Mouse (Mus musculus): Measurements from ENCODE around the gene Mettl17. TPM values are rescaled to one million over a fixed set of nuclear protein-coding genes. Genes with fewer than 3 reads are reported as not detected.
"Not testable (repeated sequence)": the region's sequence is repeated elsewhere in the genome, so short reads cannot be mapped to it uniquely, and the experiment has no call there.

Mettl17 gene
- polyA plus RNA-seq, 1 experiment from 2014 or later: 13.6 TPM

DNA sequence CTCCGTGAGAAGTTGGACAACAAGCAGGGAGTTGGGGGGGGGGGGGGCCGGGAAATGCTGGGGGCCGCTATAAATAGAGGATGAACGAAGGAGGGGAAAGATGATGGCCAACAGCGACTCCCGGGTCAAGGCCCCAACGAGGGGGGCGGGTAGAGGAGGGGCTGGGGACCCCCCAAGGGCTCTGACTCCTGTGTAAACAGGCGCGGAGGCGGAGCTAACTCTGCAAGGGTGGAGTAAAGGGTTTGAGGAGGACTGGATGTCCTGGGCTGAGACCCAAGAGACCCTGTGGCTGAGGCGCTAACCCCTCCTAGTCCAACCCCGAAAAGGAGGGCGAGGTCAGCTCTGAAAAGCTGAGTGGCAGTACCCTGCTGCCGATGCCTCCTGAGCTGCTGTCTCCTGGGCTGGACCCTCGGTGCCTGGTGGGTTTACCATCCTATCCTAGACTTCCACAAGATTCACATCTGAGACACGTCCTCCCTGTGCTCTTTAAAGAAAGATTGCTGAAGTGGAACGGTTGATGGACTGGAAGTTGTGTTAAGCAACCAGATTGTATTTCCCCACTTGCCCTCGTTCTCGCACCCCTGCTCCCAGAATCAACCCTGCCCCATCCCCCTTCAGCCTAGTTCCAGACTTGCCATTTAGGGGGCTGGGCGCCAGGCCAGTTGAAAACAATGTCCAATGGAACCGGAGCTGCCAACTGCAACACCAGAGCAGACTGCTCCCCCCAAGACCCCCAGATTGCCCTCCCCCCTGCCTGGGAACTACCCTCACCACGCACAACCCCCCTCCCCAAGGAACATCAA lies 29.5 kb downstream of the Mettl17 start, which contains the start of gene Ndrg2:
Gene Ndrg2 (minus strand): TSS at position 199 of the 803 bp plus-strand sequence.
- no peaks in the 10 kb centered on the region for H3K9me3 ChIP-seq (replicated peaks)
- peak within 1 kb of the TSS; percentile 55 for H3K4me3 ChIP-seq (replicated peaks)
- peak within 1 kb of the TSS; percentile 14 for H3K9ac ChIP-seq
- no peak for ATAC-seq (ENCODE audit: insufficient read depth)
- whole genome bisulfite sequencing (ENCODE audit: insufficient replicate concordance): 6% methylated on average over 23 of the region's 23 CpGs
- H3K4me1 ChIP-seq (replicated peaks): peaks cover 24% of the 10 kb centered on the region
- peak within 1 kb of the TSS; percentile 39; the same call in 1 of the 2 replicates for H3K27ac ChIP-seq (replicated peaks)
- H3K27me3 ChIP-seq: peaks cover 58% of the 10 kb centered on the region
- peak within 1 kb of the TSS; percentile 85 for H3K4me2 ChIP-seq
- H3K36me3 ChIP-seq (replicated peaks): no peaks in the 10 kb centered on the region

DNA sequence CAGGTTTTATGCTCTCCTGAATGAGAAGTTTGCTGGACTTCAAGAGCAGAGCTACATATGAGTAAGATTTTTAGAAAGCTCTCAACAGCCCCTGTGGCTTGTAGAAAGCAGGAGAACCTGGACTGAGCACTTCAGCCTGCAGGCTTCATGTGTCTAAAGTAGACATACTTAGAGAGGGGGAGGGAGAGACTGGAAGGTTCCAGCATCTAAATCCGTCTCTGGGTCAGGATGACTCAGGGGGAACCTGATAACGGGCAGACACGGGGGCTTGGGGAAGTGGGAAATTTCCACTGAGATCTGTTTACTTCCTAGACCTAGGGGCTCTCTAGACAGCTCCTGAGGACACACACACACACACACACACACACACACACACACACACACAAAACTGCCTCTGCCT lies 30.4 kb downstream of the Mettl17 start:
- H3K4me2 ChIP-seq: no peak overlapping the region
- H3K36me3 ChIP-seq (replicated peaks): no peaks in the 10 kb centered on the region
- no peak overlapping the region for H3K27ac ChIP-seq (replicated peaks)
- H3K9me3 ChIP-seq (replicated peaks): no peaks in the 10 kb centered on the region
- no peak for ATAC-seq (ENCODE audit: insufficient read depth)
- H3K4me3 ChIP-seq (replicated peaks): no peak overlapping the region
- no peak overlapping the region for H3K9ac ChIP-seq
- 5% methylated on average over 3 of the region's 3 CpGs for WGBS (ENCODE audit: insufficient replicate concordance)
- H3K4me1 ChIP-seq (replicated peaks): peaks cover 24% of the 10 kb centered on the region
- peaks cover 58% of the 10 kb centered on the region for H3K27me3 ChIP-seq

DNA sequence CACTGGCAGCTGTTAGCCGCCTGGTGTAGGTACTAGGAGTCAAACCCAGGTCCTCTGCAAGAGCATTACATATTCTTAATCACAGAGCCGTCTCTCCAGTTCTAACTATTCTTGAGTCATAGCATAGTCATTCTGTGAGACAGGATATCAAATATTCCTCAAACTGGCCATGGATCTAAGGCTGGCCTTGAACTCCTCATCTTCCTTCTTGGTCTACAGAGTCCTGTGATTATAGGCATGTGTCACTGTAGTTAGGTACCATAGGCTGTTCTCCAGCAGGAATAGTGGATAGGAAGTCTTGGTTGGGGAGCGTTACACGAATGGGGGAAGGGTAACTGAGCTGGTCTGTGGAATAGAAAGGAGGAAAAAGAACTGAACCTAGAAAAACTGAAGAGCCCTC lies 31.9 kb downstream of the Mettl17 start:
- WGBS (ENCODE audit: insufficient replicate concordance): 56% methylated on average over 4 of the region's 4 CpGs
- no peak for ATAC-seq (ENCODE audit: insufficient read depth)

DNA sequence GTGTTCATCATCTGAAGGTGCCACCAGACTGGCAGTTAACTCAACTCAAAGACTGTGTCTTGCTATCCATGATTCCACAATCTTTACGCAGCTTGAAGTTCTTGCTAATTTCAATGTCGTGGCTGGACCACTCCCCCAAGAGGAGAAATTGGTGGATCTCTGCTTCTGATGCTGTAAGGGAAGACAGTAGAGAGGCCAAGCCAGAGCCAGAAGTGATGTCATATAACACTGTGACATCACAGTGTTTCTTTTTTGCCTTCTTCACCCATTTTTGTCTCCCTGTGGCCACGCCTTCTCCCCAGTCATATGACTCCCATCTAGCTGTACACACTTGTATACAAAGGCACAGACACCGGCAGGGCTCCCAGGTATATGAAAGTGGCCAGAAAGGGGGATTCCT lies 33.5 kb downstream of the Mettl17 start, which contains the start of gene Tppp2:
Gene Tppp2 (plus strand): TSS at position 301 of the 400 bp plus-strand sequence.
- no peaks in the 10 kb centered on the region for H3K9me3 ChIP-seq (replicated peaks)
- H3K4me3 ChIP-seq (replicated peaks): no peak within 1 kb of the TSS
- H3K9ac ChIP-seq: no peak within 1 kb of the TSS
- peaks cover 15% of the 10 kb centered on the region for H3K4me1 ChIP-seq (replicated peaks)
- no peaks in the 10 kb centered on the region for H3K36me3 ChIP-seq (replicated peaks)
- 59% methylated on average over 4 of the region's 4 CpGs for whole genome bisulfite sequencing (ENCODE audit: insufficient replicate concordance)
- no peak for ATAC-seq (ENCODE audit: insufficient read depth)
- peaks cover 36% of the 10 kb centered on the region for H3K27me3 ChIP-seq
- H3K27ac ChIP-seq (replicated peaks): no peak within 1 kb of the TSS
- no peak within 1 kb of the TSS for H3K4me2 ChIP-seq

More for the DNA sequence above, 31.9 kb downstream of the Mettl17 start:
- no peak overlapping the region for H3K9ac ChIP-seq
- H3K27ac ChIP-seq (replicated peaks): no peak overlapping the region
- peaks cover 24% of the 10 kb centered on the region for H3K4me1 ChIP-seq (replicated peaks)
- peaks cover 51% of the 10 kb centered on the region for H3K27me3 ChIP-seq
- H3K4me2 ChIP-seq: no peak overlapping the region
- H3K4me3 ChIP-seq (replicated peaks): no peak overlapping the region
- no peaks in the 10 kb centered on the region for H3K9me3 ChIP-seq (replicated peaks)
- H3K36me3 ChIP-seq (replicated peaks): no peaks in the 10 kb centered on the region

DNA sequence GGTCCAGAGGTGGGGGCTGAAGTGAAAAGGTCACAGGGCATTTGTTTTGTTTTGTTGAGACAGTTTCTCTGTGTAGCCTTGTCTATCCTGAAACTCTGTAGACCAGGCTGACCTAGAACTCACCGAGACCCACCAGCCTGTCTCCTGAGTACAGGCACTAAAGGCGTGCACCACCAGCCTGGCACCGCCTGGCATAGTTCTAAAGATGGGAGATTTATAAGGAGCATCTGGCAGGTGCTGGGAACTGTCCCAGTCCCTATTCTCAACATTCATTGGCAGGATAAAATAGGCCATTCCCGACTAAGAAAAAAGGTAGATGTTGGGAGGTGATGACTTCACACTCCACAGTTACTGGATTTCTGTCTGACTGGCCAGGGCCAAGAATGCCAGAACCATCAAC lies 34.3 kb downstream of the Mettl17 start:
- H3K4me1 ChIP-seq (replicated peaks): peaks cover 6% of the 10 kb centered on the region
- no peak overlapping the region for H3K4me3 ChIP-seq (replicated peaks)
- no peak overlapping the region for H3K4me2 ChIP-seq
- no peak overlapping the region for H3K9ac ChIP-seq
- no peaks in the 10 kb centered on the region for H3K36me3 ChIP-seq (replicated peaks)
- no peak overlapping the region for H3K27ac ChIP-seq (replicated peaks)
- no peak for ATAC-seq (ENCODE audit: insufficient read depth)
- no peaks in the 10 kb centered on the region for H3K9me3 ChIP-seq (replicated peaks)
- H3K27me3 ChIP-seq: peaks cover 28% of the 10 kb centered on the region
- WGBS (ENCODE audit: insufficient replicate concordance): 72% methylated on average over 4 of the region's 4 CpGs

DNA sequence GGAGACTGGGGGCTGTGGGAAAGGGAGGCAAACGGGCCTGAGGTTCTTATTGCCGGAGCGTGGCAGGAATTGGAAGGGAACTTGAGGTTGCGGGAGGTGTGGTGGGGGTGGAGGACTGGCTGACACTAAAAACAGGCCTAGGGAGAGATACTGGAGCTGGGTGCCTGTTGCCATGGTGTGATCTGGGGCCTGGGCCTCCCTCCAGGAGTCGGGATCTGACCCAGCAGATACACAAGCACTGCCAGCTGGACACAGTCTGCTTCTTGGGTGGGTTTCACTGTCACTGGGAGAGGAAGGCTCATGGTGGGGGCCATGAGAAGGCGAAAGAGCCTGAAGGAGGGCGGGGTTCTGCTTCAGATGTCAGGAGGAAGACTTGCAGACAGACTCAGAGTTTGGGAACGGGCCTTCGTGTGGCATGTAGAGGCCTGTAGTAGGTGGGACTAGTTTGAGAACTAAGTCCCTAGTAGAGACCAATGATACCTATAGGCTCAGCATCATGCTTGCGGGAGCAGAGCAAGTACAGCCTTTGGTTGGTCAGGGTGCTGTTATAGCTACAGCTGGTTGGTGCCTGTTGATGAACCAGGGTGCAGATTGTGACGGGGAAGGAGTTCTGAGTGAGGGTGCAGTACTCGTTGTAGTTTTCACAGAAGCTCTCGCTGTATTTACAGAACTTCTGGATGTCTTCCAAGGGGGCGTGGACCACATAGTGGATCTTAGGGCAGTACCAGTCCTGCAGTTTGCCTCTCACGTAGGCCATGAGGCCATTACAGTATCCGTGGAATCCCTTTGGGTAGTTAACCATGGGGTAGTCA lies 37.3 kb downstream of the Mettl17 start:
- no peak overlapping the region for H3K4me3 ChIP-seq (replicated peaks)
- ATAC-seq (ENCODE audit: insufficient read depth): no peak
- H3K36me3 ChIP-seq (replicated peaks): no peaks in the 10 kb centered on the region
- H3K9ac ChIP-seq: no peak overlapping the region
- no peaks in the 10 kb centered on the region for H3K9me3 ChIP-seq (replicated peaks)
- no peak overlapping the region for H3K27ac ChIP-seq (replicated peaks)
- H3K27me3 ChIP-seq: peaks cover 3% of the 10 kb centered on the region; the same call in 1 of the 2 replicates
- 61% methylated on average over 16 of the region's 16 CpGs for WGBS (ENCODE audit: insufficient replicate concordance)
- no peak overlapping the region for H3K4me2 ChIP-seq
- no peaks in the 10 kb centered on the region for H3K4me1 ChIP-seq (replicated peaks)

DNA sequence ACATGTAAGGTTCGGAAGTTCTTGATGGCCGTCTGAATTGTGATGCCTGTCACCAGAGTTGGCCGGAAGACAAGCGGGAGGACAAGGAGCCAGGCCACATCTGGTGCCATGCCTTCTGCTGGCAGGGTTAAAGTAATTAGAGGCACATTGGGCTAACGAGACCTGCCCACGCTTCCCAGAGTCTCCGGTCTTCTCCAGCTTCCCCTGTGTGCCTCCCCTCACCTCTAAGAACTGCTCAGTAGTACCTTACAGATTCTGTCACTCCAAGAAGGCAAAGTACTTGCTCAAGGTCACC lies 37.9 kb downstream of the Mettl17 start, which contains the start of gene Rnase13:
Gene Rnase13 (minus strand): TSS at position 203 of the 295 bp plus-strand sequence.
- H3K4me3 ChIP-seq (replicated peaks): no peak within 1 kb of the TSS
- H3K4me2 ChIP-seq: no peak within 1 kb of the TSS
- no peaks in the 10 kb centered on the region for H3K4me1 ChIP-seq (replicated peaks)
- no peaks in the 10 kb centered on the region for H3K9me3 ChIP-seq (replicated peaks)
- H3K27me3 ChIP-seq: peaks cover 3% of the 10 kb centered on the region; the same call in 1 of the 2 replicates
- WGBS (ENCODE audit: insufficient replicate concordance): 71% methylated on average over 7 of the region's 7 CpGs
- ATAC-seq (ENCODE audit: insufficient read depth): no peak
- H3K36me3 ChIP-seq (replicated peaks): no peaks in the 10 kb centered on the region
- no peak within 1 kb of the TSS for H3K9ac ChIP-seq
- no peak within 1 kb of the TSS for H3K27ac ChIP-seq (replicated peaks)

DNA sequence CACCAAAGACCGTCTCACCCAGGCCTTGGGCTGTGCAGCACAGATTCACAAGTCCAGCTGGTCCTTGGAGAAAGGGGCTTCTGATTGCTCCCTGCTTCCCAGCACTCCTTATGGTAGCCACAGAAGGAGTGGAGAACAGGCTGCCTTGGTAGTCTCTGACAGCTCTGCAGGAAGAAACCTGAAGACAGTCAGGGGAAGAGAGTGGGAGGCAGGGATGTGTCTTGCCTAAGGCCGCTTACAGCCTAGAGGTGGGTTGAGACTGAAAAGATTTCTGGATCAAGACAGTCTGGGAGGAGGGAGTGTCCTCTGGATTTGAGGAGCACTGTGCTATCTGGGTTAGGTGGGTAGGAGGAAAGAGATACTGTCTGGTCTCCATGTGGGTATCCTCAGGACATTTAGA lies 38.3 kb downstream of the Mettl17 start:
- Histone ChIP-seq H3K9ac (no peak overlapping the region), H3K4me3 (replicated peaks) (no peak overlapping the region), H3K27ac (replicated peaks) (no peak overlapping the region), H3K9me3 (replicated peaks) (no peaks in the 10 kb centered on the region), H3K36me3 (replicated peaks) (no peaks in the 10 kb centered on the region), H3K27me3 (no peaks in the 10 kb centered on the region), H3K4me2 (no peak overlapping the region), H3K4me1 (replicated peaks) (no peaks in the 10 kb centered on the region)
- WGBS (ENCODE audit: insufficient replicate concordance): 63% methylated on average over 2 of the region's 2 CpGs
- ATAC-seq (ENCODE audit: insufficient read depth): no peak

DNA sequence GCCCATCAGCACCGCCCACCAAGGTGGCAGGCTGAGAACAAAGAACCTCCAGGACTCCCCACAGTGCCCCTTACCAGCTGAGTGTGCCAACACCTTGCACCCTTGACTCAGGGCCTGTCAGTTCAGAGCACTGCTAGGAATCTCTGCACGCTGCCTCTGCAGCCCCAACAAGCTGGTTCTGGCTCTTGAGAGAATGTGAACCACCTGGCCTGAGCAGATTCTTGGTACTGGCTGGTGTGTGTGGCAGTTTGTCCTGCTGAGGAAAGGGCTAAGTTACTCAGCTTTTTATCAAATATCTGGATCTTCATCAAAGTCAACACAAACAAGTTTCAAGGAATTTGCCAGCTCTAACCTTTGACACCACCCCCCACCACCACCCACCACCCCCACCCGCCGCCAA lies 38.9 kb downstream of the Mettl17 start:
- H3K4me1 ChIP-seq (replicated peaks): no peaks in the 10 kb centered on the region
- H3K4me2 ChIP-seq: no peak overlapping the region
- no peak overlapping the region for H3K9ac ChIP-seq
- ATAC-seq (ENCODE audit: insufficient read depth): no peak
- no peak overlapping the region for H3K4me3 ChIP-seq (replicated peaks)
- 61% methylated on average over 4 of the region's 4 CpGs for WGBS (ENCODE audit: insufficient replicate concordance)
- no peaks in the 10 kb centered on the region for H3K36me3 ChIP-seq (replicated peaks)
- H3K27me3 ChIP-seq: no peaks in the 10 kb centered on the region
- H3K27ac ChIP-seq (replicated peaks): no peak overlapping the region
- no peaks in the 10 kb centered on the region for H3K9me3 ChIP-seq (replicated peaks)

DNA sequence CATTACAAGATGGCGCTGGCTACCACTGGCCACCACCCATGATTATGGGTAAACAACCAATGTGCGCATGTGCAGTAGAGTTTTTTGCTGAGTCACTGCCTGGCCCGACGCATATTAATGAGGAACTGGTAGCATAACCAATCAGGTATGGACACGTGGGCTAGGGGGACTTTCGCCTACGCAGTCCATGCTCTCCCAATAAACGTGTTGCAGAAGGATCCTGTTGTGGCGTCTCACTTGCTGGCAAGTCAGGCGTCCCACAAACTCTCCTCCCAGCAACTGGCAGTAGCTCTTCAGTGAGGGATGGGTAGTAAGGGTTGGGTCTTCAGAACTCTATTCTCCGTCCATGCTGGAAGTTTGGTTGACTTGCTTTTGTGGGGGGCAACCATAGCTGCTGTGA lies 42.3 kb downstream of the Mettl17 start:
- ATAC-seq (ENCODE audit: insufficient read depth); H3K27ac ChIP-seq (replicated peaks); H3K4me2 ChIP-seq; H3K4me3 ChIP-seq (replicated peaks); H3K9me3 ChIP-seq (replicated peaks); H3K9ac ChIP-seq; H3K36me3 ChIP-seq (replicated peaks); H3K4me1 ChIP-seq (replicated peaks); H3K27me3 ChIP-seq: not testable (repeated sequence)
- WGBS (ENCODE audit: insufficient replicate concordance): 83% methylated on average over 11 of the region's 11 CpGs

DNA sequence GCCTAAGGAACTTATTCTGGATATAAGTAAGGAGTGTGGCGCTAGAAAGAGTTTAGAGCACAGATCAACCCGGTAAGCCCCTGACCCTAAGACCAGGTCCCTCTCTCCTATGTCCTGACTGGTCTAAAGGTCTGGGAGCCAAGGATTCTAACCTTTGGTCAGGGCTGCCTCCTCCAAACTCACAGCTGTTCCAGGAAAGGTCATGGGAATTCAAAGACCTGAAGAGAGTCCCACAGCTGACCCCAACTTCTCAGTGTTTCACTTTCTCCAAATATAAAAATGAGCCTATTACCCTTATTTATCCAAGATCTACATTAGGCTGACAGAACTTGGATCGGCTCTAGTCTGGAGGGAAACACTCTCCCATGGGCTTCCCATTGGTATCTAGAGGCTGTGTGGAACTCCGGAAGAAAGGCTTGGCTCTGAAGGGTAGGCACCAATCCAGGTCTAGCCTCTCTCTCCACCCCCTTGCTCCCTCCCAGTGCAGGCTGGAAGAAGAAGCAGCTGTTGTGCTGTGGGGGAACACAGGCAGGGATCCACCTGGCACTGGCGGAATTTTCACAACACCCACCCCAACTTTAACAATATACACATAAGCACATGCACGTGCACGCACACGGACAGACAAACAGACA lies 44.8 kb downstream of the Mettl17 start:
- Histone ChIP-seq H3K4me1 (replicated peaks) (peaks cover 3% of the 10 kb centered on the region), H3K27ac (replicated peaks) (no peak overlapping the region), H3K27me3 (no peaks in the 10 kb centered on the region), H3K9ac (no peak overlapping the region), H3K9me3 (replicated peaks) (no peaks in the 10 kb centered on the region), H3K4me2 (no peak overlapping the region), H3K4me3 (replicated peaks) (no peak overlapping the region), H3K36me3 (replicated peaks) (no peaks in the 10 kb centered on the region)
- WGBS (ENCODE audit: insufficient replicate concordance): 64% methylated on average over 8 of the region's 8 CpGs
- ATAC-seq (ENCODE audit: insufficient read depth): 0 out of 2 replicates have a peak, but pooled peaks have one; percentile 21
